Mouse (Mus musculus): ENCODE results near the gene Doc2g. TPM values are rescaled to one million over a fixed set of nuclear protein-coding genes. Genes with fewer than 3 reads are reported as not detected.

The Doc2g gene
- polyA plus RNA-seq, 1 experiment, result 1.4 TPM

DNA sequence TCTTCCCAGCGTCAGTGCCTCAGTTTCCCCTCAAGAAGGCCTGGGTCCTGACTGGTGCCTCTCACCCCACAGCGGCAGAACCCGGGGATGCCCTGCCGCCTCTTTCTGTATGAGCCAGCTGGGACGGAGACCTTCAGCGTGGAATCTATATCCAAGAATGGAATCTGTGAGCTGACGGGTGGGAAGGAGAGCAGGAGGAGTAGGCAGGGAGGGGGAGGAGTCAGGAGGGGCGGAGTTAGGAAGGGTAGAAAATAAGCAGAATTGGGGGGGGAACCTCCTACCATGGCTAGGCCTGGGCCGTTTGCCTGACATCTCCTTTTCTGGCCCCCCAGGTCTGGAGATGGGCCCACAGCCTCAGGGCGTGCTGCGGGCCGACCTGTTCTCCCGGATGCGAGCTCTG lies 15.0 kb upstream of the Doc2g start:
- no peak overlapping the region for H3K27ac ChIP-seq (ENCODE audit: insufficient read depth, low read depth, low read length)
- TF ChIP-seq POLR2A (IDR thresholded peaks at IDR 0.05; ENCODE audit: borderline replicate concordance, low read depth, low read length), result no peak
- no peak for TF ChIP-seq CTCF (IDR thresholded peaks at IDR 0.05; ENCODE audit: low read depth, low read length)

DNA sequence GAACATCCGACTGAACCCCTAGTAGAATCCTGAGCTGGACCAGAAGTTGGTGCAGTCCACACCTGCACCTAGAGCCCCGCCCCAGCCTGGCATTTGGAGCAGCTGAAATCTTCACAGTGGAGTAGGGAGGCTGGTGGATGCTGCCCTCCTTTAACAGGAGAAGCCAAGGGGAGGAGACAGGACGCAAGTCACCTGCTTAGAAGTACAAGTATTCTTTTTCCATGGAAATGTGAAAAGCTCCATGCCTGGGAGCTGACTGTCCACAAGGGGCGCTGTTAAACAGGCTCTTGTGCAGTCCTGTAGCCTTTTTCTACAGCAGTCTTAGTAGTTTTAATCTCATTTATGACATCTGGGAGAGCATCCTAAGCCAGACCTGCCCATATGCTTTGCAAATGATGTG lies 14.4 kb upstream of the Doc2g start:
- H3K4me1 ChIP-seq (ENCODE audit: control insufficient read depth, insufficient read depth, low read length), result peaks cover 5% of the 10 kb centered on the region; the same call in 1 of the 2 replicates
- H3K27ac ChIP-seq (ENCODE audit: insufficient read depth, low read depth, low read length), result no peak overlapping the region
- no peak overlapping the region for H3K4me3 ChIP-seq (ENCODE audit: insufficient read depth, low read length)
- TF ChIP-seq CTCF (IDR thresholded peaks at IDR 0.05; ENCODE audit: low read depth, low read length) (no peak), POLR2A (IDR thresholded peaks at IDR 0.05; ENCODE audit: borderline replicate concordance, low read depth, low read length) (no peak)

More for the DNA sequence above, 15.0 kb upstream of the Doc2g start:
- no peak overlapping the region for H3K4me3 ChIP-seq (ENCODE audit: insufficient read depth, low read length)
- H3K4me1 ChIP-seq (ENCODE audit: control insufficient read depth, insufficient read depth, low read length), result peaks cover 5% of the 10 kb centered on the region; the same call in 1 of the 2 replicates

DNA sequence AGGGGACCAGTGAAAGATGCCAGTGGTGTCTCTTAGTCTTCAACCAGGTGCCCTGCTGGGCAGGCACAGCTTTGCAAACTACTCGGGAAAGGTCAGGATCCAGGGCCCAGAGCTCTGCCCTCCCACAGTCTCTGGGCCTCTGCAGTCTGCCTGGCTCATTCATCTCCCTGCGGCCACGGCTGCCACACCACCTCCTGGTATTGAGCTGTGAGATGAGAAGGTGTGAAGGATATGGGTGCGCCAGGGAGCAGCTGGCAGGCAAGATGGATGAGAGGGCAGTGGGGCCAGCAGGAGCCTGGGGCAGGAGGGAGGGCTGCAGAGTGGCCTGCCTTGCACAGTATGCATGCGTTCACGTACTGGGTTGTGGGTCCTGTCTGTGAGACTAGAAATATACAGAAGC lies 12.3 kb upstream of the Doc2g start:
- Histone ChIP-seq H3K27ac (ENCODE audit: insufficient read depth, low read depth, low read length) (no peak overlapping the region), H3K4me1 (ENCODE audit: control insufficient read depth, insufficient read depth, low read length) (peaks cover 5% of the 10 kb centered on the region; the same call in 1 of the 2 replicates), H3K4me3 (ENCODE audit: insufficient read depth, low read length) (no peak overlapping the region)
- no peak for TF ChIP-seq POLR2A (IDR thresholded peaks at IDR 0.05; ENCODE audit: borderline replicate concordance, low read depth, low read length)
- no peak for TF ChIP-seq CTCF (IDR thresholded peaks at IDR 0.05; ENCODE audit: low read depth, low read length)

DNA sequence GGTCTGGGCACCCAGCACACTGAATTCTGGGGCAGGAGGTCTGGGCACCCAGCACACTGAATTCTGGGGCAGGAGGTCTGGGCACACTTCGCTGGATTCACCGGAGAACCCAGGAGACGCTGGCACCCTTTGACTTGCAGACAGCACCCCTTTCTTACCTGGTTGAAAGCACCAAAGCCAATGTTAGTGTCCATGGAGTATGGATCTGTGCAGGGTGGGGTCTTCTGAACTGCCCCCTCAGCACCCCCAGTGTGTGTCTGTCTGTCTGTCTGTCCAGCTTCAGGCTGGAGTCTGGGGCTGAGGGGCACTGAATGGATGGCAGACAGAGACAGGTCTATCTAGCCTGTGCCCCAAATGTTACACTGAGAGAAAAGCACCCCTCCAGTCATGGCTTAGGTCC lies 11.6 kb upstream of the Doc2g start:
- H3K4me1 ChIP-seq (ENCODE audit: control insufficient read depth, insufficient read depth, low read length), result peaks cover 6% of the 10 kb centered on the region
- TF ChIP-seq CTCF (IDR thresholded peaks at IDR 0.05; ENCODE audit: low read depth, low read length) (no peak), POLR2A (IDR thresholded peaks at IDR 0.05; ENCODE audit: borderline replicate concordance, low read depth, low read length) (no peak)
- H3K4me3 ChIP-seq (ENCODE audit: insufficient read depth, low read length), result no peak overlapping the region
- no peak overlapping the region for H3K27ac ChIP-seq (ENCODE audit: insufficient read depth, low read depth, low read length)

DNA sequence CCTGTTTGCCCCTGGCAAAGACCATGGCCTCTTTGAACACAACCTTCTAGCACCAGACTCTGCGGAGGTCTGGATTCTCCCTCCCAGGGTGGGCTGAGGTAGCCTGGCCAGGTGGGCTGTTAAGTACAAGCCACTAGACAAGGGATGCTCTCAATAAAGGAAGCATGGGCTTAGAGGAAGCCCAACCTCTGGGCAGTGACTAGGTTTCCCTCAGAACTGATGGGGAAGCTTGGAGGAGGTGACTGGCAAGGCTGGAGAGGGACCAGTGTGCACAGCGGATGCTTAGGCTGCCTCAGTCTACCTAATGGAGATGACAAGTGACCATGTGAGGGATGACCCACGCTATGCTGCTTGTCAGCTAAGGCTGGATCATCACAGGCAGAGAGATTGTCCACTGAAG lies 11.1 kb upstream of the Doc2g start:
- H3K27ac ChIP-seq (ENCODE audit: insufficient read depth, low read depth, low read length), result no peak overlapping the region
- TF ChIP-seq CTCF (IDR thresholded peaks at IDR 0.05; ENCODE audit: low read depth, low read length), result no peak
- no peak for TF ChIP-seq POLR2A (IDR thresholded peaks at IDR 0.05; ENCODE audit: borderline replicate concordance, low read depth, low read length)
- H3K4me1 ChIP-seq (ENCODE audit: control insufficient read depth, insufficient read depth, low read length), result peaks cover 3% of the 10 kb centered on the region
- no peak overlapping the region for H3K4me3 ChIP-seq (ENCODE audit: insufficient read depth, low read length)

DNA sequence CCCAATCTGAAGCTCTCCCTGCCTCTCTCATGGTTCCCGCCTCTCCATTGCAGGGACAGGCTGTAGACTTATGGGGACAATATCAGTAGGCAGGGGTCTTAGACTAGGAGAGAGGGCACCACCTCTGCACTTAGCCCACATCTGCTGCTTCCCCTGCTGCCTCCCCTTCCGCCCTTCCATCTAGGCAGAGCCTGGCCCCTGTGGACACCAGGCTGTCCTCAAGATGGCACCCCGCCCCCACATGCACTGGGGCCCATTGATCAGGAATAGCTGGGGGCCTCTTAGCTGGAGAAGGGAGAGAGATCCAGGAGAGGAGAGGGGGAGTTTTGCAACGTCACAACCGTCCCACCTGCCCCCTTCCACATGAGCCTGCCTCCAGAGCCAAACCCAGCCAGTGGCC lies 10.7 kb upstream of the Doc2g start, which contains the start of gene Tbx10:
Gene Tbx10 (plus strand): TSS at position 337 of the 400 bp plus-strand sequence.
- Histone ChIP-seq H3K27ac (ENCODE audit: insufficient read depth, low read depth, low read length) (no peak within 1 kb of the TSS), H3K4me1 (ENCODE audit: control insufficient read depth, insufficient read depth, low read length) (peaks cover 3% of the 10 kb centered on the region), H3K4me3 (ENCODE audit: insufficient read depth, low read length) (no peak within 1 kb of the TSS)
- TF ChIP-seq CTCF (IDR thresholded peaks at IDR 0.05; ENCODE audit: low read depth, low read length) (no peak), POLR2A (IDR thresholded peaks at IDR 0.05; ENCODE audit: borderline replicate concordance, low read depth, low read length) (no peak)

DNA sequence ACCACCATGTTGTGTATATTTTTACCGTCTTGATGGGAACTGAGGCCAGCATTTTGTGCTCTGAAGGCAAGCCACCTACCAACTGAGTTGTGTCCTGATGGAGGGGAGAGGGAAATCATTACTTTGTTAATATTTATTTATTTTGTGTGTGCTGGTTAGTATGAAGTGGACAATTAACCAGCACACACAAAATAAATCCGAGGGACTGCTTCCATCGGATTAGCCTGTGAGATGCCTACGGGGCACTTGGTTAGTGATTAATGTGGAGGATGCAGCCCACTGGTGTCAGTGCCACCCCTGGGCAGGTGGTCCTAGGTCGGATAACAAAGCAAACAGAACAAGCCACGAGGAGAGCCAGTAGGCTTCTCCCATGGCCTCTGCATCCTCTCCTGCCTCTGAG lies 8.2 kb upstream of the Doc2g start:
- Histone ChIP-seq H3K4me1 (ENCODE audit: control insufficient read depth, insufficient read depth, low read length) (peaks cover 17% of the 10 kb centered on the region), H3K27ac (ENCODE audit: insufficient read depth, low read depth, low read length) (no peak overlapping the region), H3K4me3 (ENCODE audit: insufficient read depth, low read length) (no peak overlapping the region)
- TF ChIP-seq POLR2A (IDR thresholded peaks at IDR 0.05; ENCODE audit: borderline replicate concordance, low read depth, low read length) (no peak), CTCF (IDR thresholded peaks at IDR 0.05; ENCODE audit: low read depth, low read length) (no peak)

DNA sequence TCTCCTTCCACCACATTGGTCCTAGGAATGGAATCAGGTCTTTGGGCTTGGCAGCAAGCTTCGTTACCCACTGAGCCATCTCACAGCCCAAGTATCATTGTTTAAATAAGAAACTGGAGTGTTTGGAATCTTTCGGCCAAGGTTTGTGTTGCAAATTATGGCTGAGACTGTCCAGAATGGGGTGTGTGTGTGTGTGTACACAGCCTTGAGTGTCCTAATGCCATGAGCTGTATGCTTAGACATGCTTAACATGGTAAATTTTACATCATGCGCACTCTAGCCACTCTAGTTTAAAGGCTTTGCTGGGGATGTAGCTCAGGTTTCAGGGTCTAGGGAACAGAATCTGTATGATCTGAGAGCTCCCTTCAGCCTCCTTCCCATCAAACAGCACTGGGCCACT lies 7.6 kb upstream of the Doc2g start:
- no peak for TF ChIP-seq POLR2A (IDR thresholded peaks at IDR 0.05; ENCODE audit: borderline replicate concordance, low read depth, low read length)

DNA sequence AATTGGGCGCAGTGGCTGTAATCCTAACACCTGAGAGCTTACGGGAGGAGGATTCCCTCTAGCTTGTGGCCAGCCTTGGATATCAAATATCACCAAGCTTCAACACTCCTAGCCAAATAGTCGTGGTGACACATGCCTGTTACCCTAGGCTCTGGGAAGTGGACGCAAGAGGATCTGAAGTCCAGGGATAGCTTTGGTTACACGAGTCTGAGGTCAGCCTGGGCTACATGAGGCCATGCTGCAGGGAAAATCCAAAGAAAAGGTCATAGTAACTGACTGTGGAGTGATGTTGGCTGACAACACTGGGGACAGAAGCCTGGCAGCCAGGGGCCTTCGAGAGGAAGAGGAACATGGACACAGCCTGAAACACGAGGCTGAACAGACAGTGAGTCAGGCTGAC lies 7.0 kb upstream of the Doc2g start:
- no peak overlapping the region for H3K27ac ChIP-seq (ENCODE audit: insufficient read depth, low read depth, low read length)
- H3K4me3 ChIP-seq (ENCODE audit: insufficient read depth, low read length), result no peak overlapping the region
- peaks cover 19% of the 10 kb centered on the region for H3K4me1 ChIP-seq (ENCODE audit: control insufficient read depth, insufficient read depth, low read length)
- TF ChIP-seq POLR2A (IDR thresholded peaks at IDR 0.05; ENCODE audit: borderline replicate concordance, low read depth, low read length), result no peak
- no peak for TF ChIP-seq CTCF (IDR thresholded peaks at IDR 0.05; ENCODE audit: low read depth, low read length)

More for the DNA sequence above, 7.6 kb upstream of the Doc2g start:
- Histone ChIP-seq H3K27ac (ENCODE audit: insufficient read depth, low read depth, low read length) (no peak overlapping the region), H3K4me1 (ENCODE audit: control insufficient read depth, insufficient read depth, low read length) (peaks cover 17% of the 10 kb centered on the region), H3K4me3 (ENCODE audit: insufficient read depth, low read length) (no peak overlapping the region)

DNA sequence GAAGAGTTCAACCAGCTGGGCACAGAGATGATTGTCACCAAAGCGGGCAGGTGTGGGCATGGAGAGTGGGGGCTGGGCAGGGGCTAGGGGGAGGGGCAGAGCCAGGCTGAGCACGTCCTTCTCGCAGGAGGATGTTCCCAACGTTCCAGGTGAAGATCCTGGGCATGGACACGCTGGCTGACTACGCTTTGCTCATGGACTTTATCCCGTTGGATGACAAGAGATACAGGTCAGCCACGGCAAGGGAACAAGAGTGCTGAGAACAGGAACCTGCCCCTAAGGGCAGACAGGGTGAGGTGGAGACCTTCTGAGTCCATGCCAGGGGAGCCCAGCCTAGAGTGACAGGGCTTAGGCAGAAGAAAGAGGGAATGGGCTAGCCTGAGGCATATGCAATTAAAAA lies 6.4 kb upstream of the Doc2g start:
- H3K4me1 ChIP-seq (ENCODE audit: control insufficient read depth, insufficient read depth, low read length), result peaks cover 23% of the 10 kb centered on the region

DNA sequence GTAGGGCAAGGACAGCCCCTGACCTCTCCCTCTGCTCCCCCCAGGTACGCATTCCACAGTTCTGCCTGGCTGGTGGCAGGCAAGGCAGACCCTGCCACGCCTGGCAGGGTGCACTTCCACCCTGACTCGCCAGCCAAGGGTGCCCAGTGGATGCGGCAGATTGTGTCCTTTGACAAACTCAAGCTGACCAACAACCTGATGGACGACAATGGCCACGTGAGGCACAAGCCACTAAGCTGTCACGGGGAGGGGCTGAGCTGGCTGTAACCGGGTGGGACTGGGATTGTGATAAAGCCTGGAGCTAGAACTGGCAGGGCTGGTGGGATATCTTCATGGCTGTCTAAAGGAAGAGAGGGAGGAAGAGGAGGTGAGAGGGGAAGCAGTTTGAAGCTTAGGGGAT lies 5.9 kb upstream of the Doc2g start:
- TF ChIP-seq CTCF (IDR thresholded peaks at IDR 0.05; ENCODE audit: low read depth, low read length), result no peak
- TF ChIP-seq POLR2A (IDR thresholded peaks at IDR 0.05; ENCODE audit: borderline replicate concordance, low read depth, low read length), result no peak
- Histone ChIP-seq H3K4me3 (ENCODE audit: insufficient read depth, low read length) (no peak overlapping the region), H3K27ac (ENCODE audit: insufficient read depth, low read depth, low read length) (no peak overlapping the region), H3K4me1 (ENCODE audit: control insufficient read depth, insufficient read depth, low read length) (peaks cover 23% of the 10 kb centered on the region)

More for the DNA sequence above, 6.4 kb upstream of the Doc2g start:
- Histone ChIP-seq H3K4me3 (ENCODE audit: insufficient read depth, low read length) (no peak overlapping the region), H3K27ac (ENCODE audit: insufficient read depth, low read depth, low read length) (no peak overlapping the region)
- TF ChIP-seq POLR2A (IDR thresholded peaks at IDR 0.05; ENCODE audit: borderline replicate concordance, low read depth, low read length), result no peak
- TF ChIP-seq CTCF (IDR thresholded peaks at IDR 0.05; ENCODE audit: low read depth, low read length), result no peak
